Mouse (Mus musculus) bone marrow, adult 2 months (tissue): ENCODE results near the gene C130074G19Rik.

Experiments
- CTCF ChIP-seq: fragments of 200-500 bp; IDR thresholded peaks from 2 replicates; pipeline ENCODE4 v1.5.1; 2011; ENCODE audit warnings: low read length, control low read depth; ENCODE audit not compliant: control insufficient read depth, insufficient read depth
- POLR2A ChIP-seq: fragments of 200-500 bp; IDR thresholded peaks from 2 replicates; pipeline ENCODE4 v1.6.1; 2011; ENCODE audit warnings: low read depth, mild to moderate bottlenecking, control low read depth, low read length, borderline replicate concordance; ENCODE audit not compliant: control insufficient read depth

GRCm38 (mm10) chr1:184857216-184857615, 25.8 kb downstream of the C130074G19Rik start:
- TF ChIP-seq CTCF (no peak), POLR2A (no peak)
